Mouse (Mus musculus) hindlimb bud, embryonic 11.5 days (tissue): Measurements from ENCODE around the gene Pias1.
"Not testable (repeated sequence)": the region's sequence is repeated elsewhere in the genome, so short reads cannot be mapped to it uniquely, and the experiment has no call there.

Experiments
- DNase-seq: peaks from one replicate; pipeline ENCODE4 v3.0.0-alpha.2; 2012; ENCODE audit warnings: low read depth, low spot score; ENCODE audit errors: extremely low spot score

Pias1 gene

GRCm38 (mm10) chr9:62944063-62944462 is 43.7 kb downstream of the Pias1 start:
- DNase-seq, result no peak

GRCm38 (mm10) chr9:62940966-62941365 is 46.8 kb downstream of the Pias1 start:
- no peak for DNase-seq

- no peak for DNase-seq
These were observed 51.9 kb downstream of the Pias1 start for GRCm38 (mm10) chr9:62935854-62936253.

GRCm38 (mm10) chr9:62934700-62935400 is 52.9 kb downstream of the Pias1 start:
- DNase-seq, result no peak

GRCm38 (mm10) chr9:62932575-62933339 is 55.0 kb downstream of the Pias1 start:
- DNase-seq, result no peak

GRCm38 (mm10) chr9:62924886-62925610 is 62.7 kb downstream of the Pias1 start:
- no peak for DNase-seq

GRCm38 (mm10) chr9:62920877-62921276 is 66.8 kb downstream of the Pias1 start:
- DNase-seq, result no peak

- DNase-seq, result no peak
These were observed 70.7 kb downstream of the Pias1 start for GRCm38 (mm10) chr9:62917059-62917458.

GRCm38 (mm10) chr9:62913390-62914069 is 74.2 kb downstream of the Pias1 start:
- no peak for DNase-seq

- no peak for DNase-seq
These were observed 82.7 kb downstream of the Pias1 start for GRCm38 (mm10) chr9:62905039-62905438.

GRCm38 (mm10) chr9:62903841-62904240 is 83.9 kb downstream of the Pias1 start:
- DNase-seq, result no peak

GRCm38 (mm10) chr9:62901736-62902135 is 86.0 kb downstream of the Pias1 start:
- no peak for DNase-seq

- no peak for DNase-seq
These were observed 93.2 kb downstream of the Pias1 start for GRCm38 (mm10) chr9:62894486-62894885.

- no peak for DNase-seq
These were observed 105.9 kb downstream of the Pias1 start for GRCm38 (mm10) chr9:62881871-62882270.

- no peak for DNase-seq
These were observed 109.9 kb downstream of the Pias1 start for GRCm38 (mm10) chr9:62877825-62878224.

GRCm38 (mm10) chr9:62876966-62877616 is 110.6 kb downstream of the Pias1 start:
- no peak for DNase-seq

- no peak for DNase-seq
These were observed 117.0 kb downstream of the Pias1 start for GRCm38 (mm10) chr9:62870728-62871127.

GRCm38 (mm10) chr9:62869236-62869635 is 118.5 kb downstream of the Pias1 start:
- DNase-seq, result not testable (repeated sequence)

- DNase-seq, result no peak
These were observed 126.9 kb downstream of the Pias1 start for GRCm38 (mm10) chr9:62860866-62861265.

GRCm38 (mm10) chr9:62860102-62860501 is 127.6 kb downstream of the Pias1 start:
- DNase-seq, result not testable (repeated sequence)
